Mouse (Mus musculus) liver, embryonic 14.5 days (tissue): ENCODE data around the gene H2-M5.

Experiments
- CTCF ChIP-seq: IDR thresholded peaks from 2 replicates; pipeline ENCODE4 v1.5.1; 2016; ENCODE audit warnings: antibody characterized with exemption, low read depth, control low read depth
- EP300 ChIP-seq: IDR thresholded peaks from 2 replicates; pipeline ENCODE4 v1.6.1; 2016; ENCODE audit warnings: antibody characterized with exemption, low read depth

- TF ChIP-seq CTCF (no peak), EP300 (no peak)
These were observed 29.0 kb upstream of the H2-M5 start for GRCm38 (mm10) chr17:37018328-37018727.
